Mouse (Mus musculus) CD4-positive helper T cell, adult 2 months (primary cell): ENCODE measurements around the gene Hoxa13.

Source experiments
- DNase-seq: peaks from one replicate; pipeline ENCODE4 v3.0.0-alpha.2; 2012; ENCODE audit warnings: low read depth, missing footprints, low spot score

The Hoxa13 gene

GRCm38 (mm10) chr6:52252016-52252774, 8.5 kb downstream of the Hoxa13 start:
- no peak for DNase-seq

- DNase-seq: no peak
These were observed 9.4 kb downstream of the Hoxa13 start for GRCm38 (mm10) chr6:52251177-52251879.

- DNase-seq: no peak
These were observed 10.9 kb downstream of the Hoxa13 start for GRCm38 (mm10) chr6:52249826-52250225.

GRCm38 (mm10) chr6:52249415-52249738, 11.3 kb downstream of the Hoxa13 start:
- DNase-seq: no peak

- DNase-seq: no peak
These were observed 11.9 kb downstream of the Hoxa13 start for GRCm38 (mm10) chr6:52248638-52249414.

GRCm38 (mm10) chr6:52247766-52248637, 12.7 kb downstream of the Hoxa13 start:
- DNase-seq: no peak

- no peak for DNase-seq
These were observed 13.8 kb downstream of the Hoxa13 start for GRCm38 (mm10) chr6:52246916-52247315.

GRCm38 (mm10) chr6:52246403-52246803, 14.3 kb downstream of the Hoxa13 start:
- DNase-seq: no peak

GRCm38 (mm10) chr6:52245757-52246142, 14.9 kb downstream of the Hoxa13 start, which contains the start of gene Hoxa11:
TSS of gene Hoxa11 (minus strand) at chr6:52245810.
- no peak for DNase-seq

GRCm38 (mm10) chr6:52245040-52245756, 15.5 kb downstream of the Hoxa13 start:
- no peak for DNase-seq

- no peak for DNase-seq
These were observed 16.1 kb downstream of the Hoxa13 start for GRCm38 (mm10) chr6:52244471-52245039.

GRCm38 (mm10) chr6:52243681-52244121, 17.0 kb downstream of the Hoxa13 start:
- DNase-seq: no peak

GRCm38 (mm10) chr6:52242801-52243332, 17.8 kb downstream of the Hoxa13 start:
- DNase-seq: no peak

GRCm38 (mm10) chr6:52241001-52241621, 19.6 kb downstream of the Hoxa13 start:
- no peak for DNase-seq

- DNase-seq: peak; percentile 79
These were observed 20.2 kb downstream of the Hoxa13 start, which contains the start of gene Hoxa10 for GRCm38 (mm10) chr6:52240389-52241000. TSS of gene Hoxa10 (minus strand) at chr6:52240854.

- DNase-seq: no peak
These were observed 20.9 kb downstream of the Hoxa13 start for GRCm38 (mm10) chr6:52239625-52240388.

GRCm38 (mm10) chr6:52238976-52239375, 21.7 kb downstream of the Hoxa13 start:
- DNase-seq: no peak

- no peak for DNase-seq
These were observed 22.5 kb downstream of the Hoxa13 start for GRCm38 (mm10) chr6:52238155-52238545.
